Mouse (Mus musculus) limb, embryonic 12.5 days (tissue): ENCODE measurements around the gene Wdr49. TPM values are rescaled to one million over a fixed set of nuclear protein-coding genes. Genes with fewer than 3 reads are reported as not detected.
A peak's percentile ranks its signal among the peaks of the same experiment; 100 is the strongest.

Experiments
- ATAC-seq: fragments of 200-750 bp; cut with Nextera tagmentation; 2 replicates; pipeline ENCODE4 v1.8.0; 2017; ENCODE audit warnings: low read depth, moderate TSS enrichment; ENCODE audit not compliant: insufficient number of reproducible peaks, insufficient read depth, low FRiP score, low TSS enrichment
- H3K27ac ChIP-seq: fragments of 300-500 bp; sonication (generic); 2 replicates; pipeline ENCODE4 v1.5.1; 2016; ENCODE audit warnings: mild to moderate bottlenecking, moderate library complexity
- H3K27me3 ChIP-seq: fragments of 300-500 bp; sonication (generic); 2 replicates; pipeline ENCODE4 v1.6.1; 2016; ENCODE audit warnings: mild to moderate bottlenecking, moderate library complexity
- H3K36me3 ChIP-seq: fragments of 300-500 bp; sonication (generic); 2 replicates; pipeline ENCODE4 v1.6.1; 2016; ENCODE audit warnings: mild to moderate bottlenecking, moderate library complexity
- H3K4me1 ChIP-seq: fragments of 300-500 bp; sonication (generic); replicated peaks from 2 replicates; pipeline ENCODE4 v1.6.1; 2016
- H3K4me2 ChIP-seq: fragments of 300-500 bp; sonication (generic); 2 replicates; pipeline ENCODE4 v1.6.1; 2016; ENCODE audit warnings: mild to moderate bottlenecking, moderate library complexity
- H3K4me3 ChIP-seq: fragments of 300-500 bp; sonication (generic); replicated peaks from 2 replicates; pipeline ENCODE4 v1.5.1; 2016; ENCODE audit warnings: mild to moderate bottlenecking
- H3K9ac ChIP-seq: fragments of 300-500 bp; sonication (generic); replicated peaks from 2 replicates; pipeline ENCODE4 v1.6.1; 2016; ENCODE audit warnings: mild to moderate bottlenecking, moderate library complexity
- H3K9me3 ChIP-seq: fragments of 300-500 bp; sonication (generic); 2 replicates; pipeline ENCODE4 v1.6.1; 2016; ENCODE audit warnings: mild to moderate bottlenecking, moderate library complexity
- WGBS: fragments of 180-500 bp; shearing (Covaris S2); methylation state at CpG from one replicate; pipeline ENCODE4 v1.1.7; 2016; 5-methylcytosine and 5-hydroxymethylcytosine counted together
- polyA plus RNA-seq: library from polyadenylated mRNA; unstranded; fragments of >200 nt; fragmentation: Nextera tagmentation; extraction: Ambion mirVana; gene quantifications from 2 replicates; pipeline ENCODE4 v1.2.1, GENCODE M21; 2016

Gene Wdr49
- polyA plus RNA-seq: not detected in 2 replicates

DNA sequence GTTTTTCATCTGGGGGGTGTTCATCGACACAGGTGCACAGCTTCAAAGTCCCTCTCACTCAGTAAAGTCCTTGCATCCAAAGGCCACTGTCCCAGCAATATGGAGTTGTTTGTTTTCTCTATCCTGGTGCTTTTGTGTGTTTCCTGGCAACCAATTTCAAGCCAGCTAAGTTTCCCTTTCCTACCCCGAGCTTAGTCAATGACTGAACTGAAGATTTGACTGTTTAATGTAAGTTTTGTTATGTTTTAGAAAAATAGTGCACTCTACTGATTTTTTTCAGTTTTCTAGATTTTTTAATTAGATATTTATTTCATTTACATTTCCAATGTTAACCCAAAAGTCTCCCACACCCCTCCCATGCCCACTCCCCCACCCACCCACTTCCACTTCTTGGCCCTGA lies at the start of gene Wdr49:
TSS of gene Wdr49 (minus strand) at position 101 of the 400 bp plus-strand sequence.
- Histone ChIP-seq H3K4me3 (no peak within 1 kb of the TSS), H3K9ac (no peak within 1 kb of the TSS), H3K9me3 (no peaks in the 10 kb centered on the region), H3K4me2 (no peak within 1 kb of the TSS), H3K36me3 (no peaks in the 10 kb centered on the region), H3K27ac (no peak within 1 kb of the TSS), H3K27me3 (no peaks in the 10 kb centered on the region), H3K4me1 (no peaks in the 10 kb centered on the region)
- 69% methylated on average over 2 of the region's 2 CpGs for WGBS
- ATAC-seq: no peak

DNA sequence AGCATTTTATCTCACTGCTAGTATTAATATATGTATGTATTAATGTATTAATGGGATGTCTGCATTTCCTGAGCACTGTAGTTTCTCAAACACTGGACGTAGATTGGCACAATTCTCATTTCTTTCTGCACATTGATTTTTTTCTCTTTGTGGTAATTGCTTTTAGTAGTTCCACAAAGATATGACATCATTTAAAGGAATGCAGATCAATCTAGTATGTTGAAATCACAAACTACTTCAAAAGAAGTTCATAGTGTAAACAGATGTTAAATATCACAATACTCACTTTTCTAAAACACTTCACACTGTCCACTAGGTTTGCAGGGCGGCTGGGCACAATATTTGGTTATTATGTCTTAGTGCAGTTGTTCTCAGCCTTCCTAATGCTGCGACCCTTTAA lies 49.1 kb upstream of the Wdr49 start:
- H3K9me3 ChIP-seq: no peaks in the 10 kb centered on the region
- no peaks in the 10 kb centered on the region for H3K27me3 ChIP-seq
- H3K4me2 ChIP-seq: no peak overlapping the region
- peaks cover 22% of the 10 kb centered on the region for H3K36me3 ChIP-seq
- no peak overlapping the region for H3K27ac ChIP-seq
- H3K4me3 ChIP-seq: no peak overlapping the region
- no peak overlapping the region for H3K9ac ChIP-seq
- H3K4me1 ChIP-seq: no peaks in the 10 kb centered on the region
- 90% methylated on average over 3 of the region's 3 CpGs for WGBS
- no peak for ATAC-seq

DNA sequence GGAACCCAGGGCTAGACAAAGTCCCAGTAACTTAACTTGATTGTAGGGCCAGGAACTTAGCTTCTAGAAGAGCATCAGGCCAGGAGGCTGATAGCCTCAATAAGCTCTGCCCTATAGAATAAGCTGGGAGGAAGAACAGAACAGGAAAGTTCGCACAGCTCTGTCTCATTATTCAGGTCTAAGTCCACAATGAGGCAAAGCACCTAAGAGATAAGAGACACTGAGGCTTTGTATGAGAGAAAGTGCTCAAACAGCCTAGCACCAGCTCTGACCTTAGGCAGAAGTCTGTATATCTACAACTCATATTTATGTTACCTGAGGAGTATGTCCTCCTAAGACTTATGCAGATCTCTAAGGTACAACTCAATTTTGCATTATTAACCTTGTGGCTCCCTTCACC lies 40.6 kb upstream of the Wdr49 start:
- WGBS: 89% methylated on average over 1 of the region's 1 CpGs
- no peak for ATAC-seq

DNA sequence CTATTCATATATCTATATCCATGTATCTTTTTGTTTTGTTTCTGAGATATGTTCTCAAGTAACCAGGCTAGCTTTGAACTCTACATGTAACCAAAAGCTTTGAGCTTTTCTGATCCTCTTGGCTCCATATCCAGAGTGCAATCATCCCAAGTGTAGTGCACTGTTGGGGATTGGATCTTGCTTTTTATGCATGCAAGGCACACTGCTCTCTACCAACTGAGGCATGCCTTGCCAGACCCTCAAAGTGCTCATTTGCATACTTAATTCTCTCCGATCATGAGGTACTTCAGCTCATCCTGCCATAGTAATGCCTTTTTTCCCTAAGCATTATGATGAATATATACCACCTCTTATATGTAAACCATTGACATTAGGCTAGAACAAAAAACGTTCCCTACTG lies 39.4 kb upstream of the Wdr49 start:
- peaks cover 43% of the 10 kb centered on the region for H3K36me3 ChIP-seq
- H3K27me3 ChIP-seq: no peaks in the 10 kb centered on the region
- H3K27ac ChIP-seq: no peak overlapping the region
- 84% methylated on average over 2 of the region's 2 CpGs for WGBS
- H3K9me3 ChIP-seq: no peaks in the 10 kb centered on the region
- H3K4me2 ChIP-seq: no peak overlapping the region
- no peak overlapping the region for H3K9ac ChIP-seq
- ATAC-seq: no peak
- H3K4me3 ChIP-seq: no peak overlapping the region
- H3K4me1 ChIP-seq: no peaks in the 10 kb centered on the region

More for the DNA sequence above, 40.6 kb upstream of the Wdr49 start:
- H3K4me2 ChIP-seq: no peak overlapping the region
- no peak overlapping the region for H3K4me3 ChIP-seq
- no peaks in the 10 kb centered on the region for H3K9me3 ChIP-seq
- no peak overlapping the region for H3K9ac ChIP-seq
- no peaks in the 10 kb centered on the region for H3K27me3 ChIP-seq
- H3K27ac ChIP-seq: no peak overlapping the region
- no peaks in the 10 kb centered on the region for H3K4me1 ChIP-seq
- peaks cover 53% of the 10 kb centered on the region for H3K36me3 ChIP-seq

DNA sequence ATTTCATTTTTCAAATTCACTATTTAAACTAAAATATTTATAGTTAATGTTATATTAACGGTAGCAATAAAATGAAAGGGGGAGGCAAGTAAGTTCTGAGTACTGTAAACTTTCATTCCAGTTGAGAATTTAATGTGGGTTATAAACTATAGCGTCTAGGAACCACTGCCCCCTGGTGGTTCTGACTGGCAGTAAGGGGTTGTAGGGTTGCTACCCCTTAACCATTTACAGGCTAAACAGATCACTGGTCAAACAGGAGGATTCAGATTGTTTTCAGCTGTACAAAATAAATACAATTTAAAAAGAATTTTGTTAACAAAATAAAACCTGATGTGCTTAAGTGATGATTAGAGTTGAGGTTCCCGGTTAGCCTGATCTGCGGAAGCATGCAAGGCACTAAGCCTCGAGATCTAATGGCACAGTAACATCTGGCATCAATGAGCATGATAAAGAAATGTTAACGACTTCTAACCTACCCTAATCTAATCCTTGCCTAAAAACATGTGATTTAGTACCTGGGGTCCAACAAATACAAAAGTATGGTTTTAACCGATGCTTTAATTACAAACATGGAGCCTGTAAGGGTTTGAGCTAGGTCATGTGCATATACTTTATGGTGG lies 35.8 kb upstream of the Wdr49 start:
- Histone ChIP-seq H3K4me2 (no peak overlapping the region), H3K4me3 (no peak overlapping the region), H3K4me1 (no peaks in the 10 kb centered on the region), H3K36me3 (peaks cover 39% of the 10 kb centered on the region), H3K9ac (no peak overlapping the region), H3K27me3 (no peaks in the 10 kb centered on the region), H3K27ac (no peak overlapping the region), H3K9me3 (no peaks in the 10 kb centered on the region)
- 35% methylated on average over 7 of the region's 7 CpGs for WGBS
- no peak for ATAC-seq

DNA sequence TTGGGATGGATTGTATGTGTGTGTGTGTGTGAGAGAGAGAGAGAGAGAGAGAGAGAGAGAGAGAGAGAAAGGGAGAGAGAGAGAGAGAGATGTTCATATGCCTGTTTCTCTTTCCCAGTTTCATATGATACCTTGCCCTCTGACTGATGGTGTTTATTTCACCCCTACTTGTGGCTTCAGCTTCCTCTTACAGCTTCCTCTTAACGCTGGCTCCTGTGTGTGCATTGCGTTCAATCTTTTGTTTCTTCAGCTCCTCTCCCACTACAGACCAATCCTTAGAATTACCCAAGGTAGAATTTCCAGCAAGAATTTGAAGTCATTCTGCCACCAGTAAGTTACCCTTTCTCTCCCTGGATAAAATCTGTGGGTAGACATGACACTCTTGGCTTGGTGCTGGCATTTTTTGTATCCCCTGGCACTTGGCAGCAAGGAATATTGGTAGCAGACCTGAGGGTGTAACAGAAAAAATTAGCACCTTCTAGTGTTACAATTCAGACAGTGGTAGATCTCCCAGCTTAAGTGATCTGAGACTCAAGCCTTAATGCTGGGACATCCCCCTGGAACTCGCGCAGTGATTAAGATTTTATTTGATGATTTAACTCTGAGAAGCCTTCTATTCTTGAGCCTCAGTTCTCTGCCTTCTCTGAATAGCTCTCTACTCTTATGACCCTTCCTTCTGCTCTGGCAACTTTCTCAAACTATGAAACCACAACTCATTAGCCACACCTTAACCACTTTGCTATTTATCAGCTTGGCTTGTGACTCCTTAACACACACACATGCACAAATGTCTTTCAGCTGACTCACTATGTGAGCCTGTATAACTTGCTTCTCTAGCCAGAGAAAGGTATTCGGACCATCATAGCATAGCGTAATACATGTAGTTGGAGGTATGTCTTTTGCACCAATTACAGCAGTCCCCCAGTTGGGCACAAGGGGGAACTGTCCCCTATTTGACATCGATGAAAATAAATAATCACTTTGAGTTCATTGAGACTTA lies 17.3 kb upstream of the Wdr49 start:
- Histone ChIP-seq H3K4me3 (no peak overlapping the region), H3K27ac (no peak overlapping the region), H3K4me2 (no peak overlapping the region), H3K9ac (no peak overlapping the region), H3K36me3 (no peaks in the 10 kb centered on the region), H3K27me3 (no peaks in the 10 kb centered on the region), H3K4me1 (no peaks in the 10 kb centered on the region), H3K9me3 (no peaks in the 10 kb centered on the region)
- WGBS: 76% methylated on average over 7 of the region's 7 CpGs
- ATAC-seq: no peak

DNA sequence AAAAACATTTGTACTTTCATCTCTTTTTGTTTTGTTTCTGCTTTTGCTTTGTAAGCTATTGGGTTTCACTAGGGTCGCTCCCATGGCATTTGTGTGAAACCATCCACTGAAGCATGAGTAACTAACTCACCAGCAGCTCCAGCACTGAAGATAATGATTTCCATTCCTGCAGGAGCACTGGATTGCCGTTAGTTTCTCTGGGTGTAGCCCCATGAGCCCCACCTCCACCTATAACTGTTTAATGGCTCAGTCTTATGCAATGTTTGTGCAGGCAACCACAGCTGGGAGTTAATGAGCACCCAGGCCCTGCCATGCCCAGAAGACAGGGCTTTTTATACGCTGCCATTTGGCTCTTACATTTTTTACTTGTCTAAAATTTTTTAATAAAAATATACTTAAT lies 11.0 kb upstream of the Wdr49 start:
- peak; percentile 73; the same call in 1 of the 2 replicates for ATAC-seq
- Histone ChIP-seq H3K9ac (no peak overlapping the region), H3K4me3 (no peak overlapping the region), H3K9me3 (no peaks in the 10 kb centered on the region), H3K4me1 (no peaks in the 10 kb centered on the region), H3K27me3 (no peaks in the 10 kb centered on the region), H3K36me3 (no peaks in the 10 kb centered on the region), H3K4me2 (no peak overlapping the region), H3K27ac (no peak overlapping the region)
- WGBS: 32% methylated on average over 3 of the region's 3 CpGs

DNA sequence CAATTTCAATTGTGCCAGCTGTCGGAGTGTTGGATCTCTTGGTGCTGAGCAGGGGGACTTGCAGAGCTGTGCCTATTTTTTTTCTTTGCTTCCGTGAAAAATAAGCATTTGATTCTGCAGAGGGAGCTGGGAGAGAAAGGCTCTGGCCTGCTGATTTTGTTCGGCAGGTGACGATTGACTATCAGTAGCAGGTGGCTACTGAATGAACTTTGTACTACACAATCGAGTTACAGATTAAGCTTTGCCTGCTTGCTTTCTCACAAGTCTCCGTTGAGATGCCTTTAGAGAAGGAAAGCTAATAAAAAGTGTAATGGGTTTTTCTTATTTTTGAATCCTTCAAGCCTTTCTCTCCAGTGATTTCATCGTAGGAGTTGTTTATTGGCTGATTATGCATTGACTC lies 6.8 kb downstream of the Wdr49 start:
- no peak overlapping the region for H3K4me2 ChIP-seq

DNA sequence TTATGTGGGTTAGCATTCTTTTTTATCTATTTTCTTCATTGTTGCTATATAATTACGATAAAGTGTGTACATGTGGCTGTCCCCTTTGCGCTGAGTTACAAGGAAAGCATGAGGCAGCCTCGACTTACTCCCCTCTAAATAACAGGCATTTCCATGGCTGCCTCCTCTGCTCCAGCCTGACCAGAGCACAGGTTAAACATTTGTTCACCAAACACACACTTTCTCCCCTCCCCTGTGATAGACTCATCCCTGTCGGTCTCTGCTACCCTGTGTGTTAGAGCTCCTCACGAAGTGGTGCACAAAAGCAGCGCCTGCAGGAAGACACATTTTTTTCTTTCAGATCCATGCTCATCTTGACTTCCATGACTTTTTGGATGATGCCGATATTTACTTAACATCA lies 7.3 kb downstream of the Wdr49 start:
- no peak overlapping the region for H3K27ac ChIP-seq
- 87% methylated on average over 7 of the region's 7 CpGs for WGBS
- H3K4me3 ChIP-seq: no peak overlapping the region
- no peaks in the 10 kb centered on the region for H3K36me3 ChIP-seq
- H3K4me1 ChIP-seq: no peaks in the 10 kb centered on the region
- no peak overlapping the region for H3K4me2 ChIP-seq
- no peak for ATAC-seq
- no peak overlapping the region for H3K9ac ChIP-seq
- no peaks in the 10 kb centered on the region for H3K9me3 ChIP-seq
- H3K27me3 ChIP-seq: no peaks in the 10 kb centered on the region

More for the DNA sequence above, 6.8 kb downstream of the Wdr49 start:
- Histone ChIP-seq H3K36me3 (no peaks in the 10 kb centered on the region), H3K27me3 (no peaks in the 10 kb centered on the region), H3K4me1 (no peaks in the 10 kb centered on the region), H3K9me3 (no peaks in the 10 kb centered on the region), H3K4me3 (no peak overlapping the region), H3K27ac (no peak overlapping the region), H3K9ac (no peak overlapping the region)
- no peak for ATAC-seq
- WGBS: 77% methylated on average over 7 of the region's 7 CpGs

DNA sequence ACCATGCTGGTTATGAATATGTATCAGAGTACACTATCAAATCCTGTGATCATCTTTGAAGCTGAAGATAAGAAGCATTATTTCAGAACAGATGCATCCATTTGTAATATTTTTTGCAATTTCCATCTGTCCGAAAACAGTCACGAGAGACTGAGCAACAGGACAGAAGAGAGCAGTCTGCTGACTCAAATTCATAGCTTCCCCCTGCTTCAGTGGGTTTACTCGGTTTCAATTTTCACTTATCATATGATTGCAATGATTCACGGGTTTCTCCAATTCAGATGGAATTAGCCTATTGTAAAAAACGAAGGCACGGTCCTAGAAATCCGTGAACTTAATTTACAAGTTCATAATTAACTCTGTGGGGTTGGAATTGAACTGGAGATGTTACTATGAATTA lies 13.8 kb downstream of the Wdr49 start:
- no peak overlapping the region for H3K4me2 ChIP-seq
- no peaks in the 10 kb centered on the region for H3K36me3 ChIP-seq
- H3K27me3 ChIP-seq: no peaks in the 10 kb centered on the region
- H3K4me1 ChIP-seq: no peaks in the 10 kb centered on the region
- no peak overlapping the region for H3K4me3 ChIP-seq
- H3K9ac ChIP-seq: no peak overlapping the region
- H3K9me3 ChIP-seq: no peaks in the 10 kb centered on the region
- ATAC-seq: no peak
- WGBS: 88% methylated on average over 7 of the region's 7 CpGs
- no peak overlapping the region for H3K27ac ChIP-seq

DNA sequence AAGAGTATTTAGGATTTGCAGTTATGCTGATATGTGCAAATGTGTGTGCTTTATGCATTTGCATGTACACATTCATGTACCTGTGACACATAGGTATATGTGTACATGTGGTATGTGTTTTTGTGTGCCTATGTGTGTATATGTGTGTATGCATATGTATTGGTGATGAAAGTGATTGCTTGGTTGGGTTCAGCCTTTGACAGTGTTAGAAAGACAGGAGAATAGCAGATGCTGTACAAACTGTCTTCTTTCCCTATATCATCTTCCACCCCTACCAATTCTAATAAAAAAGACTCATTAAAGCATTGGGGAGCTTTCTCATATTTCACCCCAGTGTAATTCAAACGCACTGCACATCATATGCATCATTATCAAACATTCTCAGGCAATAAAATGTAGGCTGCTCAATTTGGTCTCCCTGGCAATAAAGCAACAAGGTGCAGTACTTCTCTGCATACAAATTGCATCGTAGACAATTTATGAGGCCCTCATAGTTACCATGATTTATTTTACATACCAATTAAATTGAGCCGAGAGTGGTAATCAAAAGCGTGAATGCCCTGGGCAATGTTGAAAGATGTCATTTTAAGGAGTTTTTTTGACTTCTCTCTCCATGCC lies 51.3 kb downstream of the Wdr49 start:
- Histone ChIP-seq H3K27ac (no peak overlapping the region), H3K4me1 (no peaks in the 10 kb centered on the region), H3K4me3 (no peak overlapping the region), H3K36me3 (no peaks in the 10 kb centered on the region), H3K4me2 (no peak overlapping the region), H3K27me3 (no peaks in the 10 kb centered on the region), H3K9ac (no peak overlapping the region), H3K9me3 (no peaks in the 10 kb centered on the region)
- no peak for ATAC-seq
- 44% methylated on average over 4 of the region's 4 CpGs for WGBS
